Mouse (Mus musculus) thymus, postnatal 36 days (tissue): Measurements from ENCODE around the gene Fbp1.
"Not testable (repeated sequence)": the region's sequence is repeated elsewhere in the genome, so short reads cannot be mapped to it uniquely, and the experiment has no call there.

ENCODE experiments used
- DNase-seq, 2 experiments: peaks; one replicate each; pipeline ENCODE4 v3.0.0; 2022; ENCODE audit warnings: mixed read lengths in 2 of 2

The Fbp1 gene

GRCm38 (mm10) chr13:62815705-62816104, 72.4 kb downstream of the Fbp1 start:
- DNase-seq, result not testable (repeated sequence)
